Mouse (Mus musculus) hindbrain, embryonic 14.5 days (tissue): ENCODE data around the gene Itpr1. TPM values are rescaled to one million over a fixed set of nuclear protein-coding genes. Genes with fewer than 3 reads are reported as not detected.

ENCODE experiments used
- ATAC-seq: fragments of 200-750 bp; cut with Nextera tagmentation; 2 replicates; pipeline ENCODE4 v1.8.0; 2017; ENCODE audit warnings: moderate number of reproducible peaks, mild to moderate bottlenecking, moderate TSS enrichment, moderate library complexity; ENCODE audit not compliant: low FRiP score
- DNase-seq: peaks from one replicate; pipeline ENCODE4 v3.0.0-alpha.2; 2015; ENCODE audit warnings: low spot score
- H3K27ac ChIP-seq: fragments of 300-500 bp; sonication (generic); 2 replicates; pipeline ENCODE4 v1.5.1; 2014; ENCODE audit warnings: mild to moderate bottlenecking, moderate library complexity
- H3K27me3 ChIP-seq: fragments of 300-500 bp; sonication (generic); 2 replicates; pipeline ENCODE4 v1.6.1; 2014; ENCODE audit warnings: mild to moderate bottlenecking, low read length, mixed read lengths; ENCODE audit not compliant: control insufficient read depth, insufficient read depth
- H3K36me3 ChIP-seq: fragments of 300-500 bp; sonication (generic); replicated peaks from 2 replicates; pipeline ENCODE4 v1.6.1; 2014; ENCODE audit not compliant: control insufficient read depth, insufficient read depth
- H3K4me1 ChIP-seq: fragments of 300-500 bp; sonication (generic); replicated peaks from 2 replicates; pipeline ENCODE4 v1.6.1; 2014; ENCODE audit warnings: antibody characterized with exemption, low read length, mixed read lengths; ENCODE audit not compliant: control insufficient read depth, insufficient read depth
- H3K4me2 ChIP-seq: fragments of 300-500 bp; sonication (generic); replicated peaks from 2 replicates; pipeline ENCODE4 v1.6.1; 2014; ENCODE audit warnings: mild to moderate bottlenecking, moderate library complexity
- H3K4me3 ChIP-seq: fragments of 300-500 bp; sonication (generic); replicated peaks from 2 replicates; pipeline ENCODE4 v1.5.1; 2014; ENCODE audit warnings: mild to moderate bottlenecking, low read length
- H3K9ac ChIP-seq: fragments of 300-500 bp; sonication (generic); 2 replicates; pipeline ENCODE4 v1.6.1; 2014
- H3K9me3 ChIP-seq: fragments of 300-500 bp; sonication (generic); 2 replicates; pipeline ENCODE4 v1.6.1; 2016; ENCODE audit warnings: low read length; ENCODE audit not compliant: control insufficient read depth
- WGBS: fragments of 180-500 bp; shearing (Covaris S2); extraction: QIAGEN DNeasy Blood & Tissue Kit; methylation state at CpG from one replicate; pipeline ENCODE4 v1.1.7; 2014; 5-methylcytosine and 5-hydroxymethylcytosine counted together
- polyA plus RNA-seq: library from polyadenylated mRNA; unstranded; fragments of >200 nt; fragmentation: Nextera tagmentation; extraction: Ambion mirVana; gene quantifications from 2 replicates; pipeline ENCODE4 v1.2.1, GENCODE M21; 2014

Gene Itpr1
- polyA plus RNA-seq, 1 experiment from 2014 or later: 6.5 TPM

GRCm38 (mm10) chr6:108252565-108253360 lies 39.9 kb downstream of the Itpr1 start:
- Histone ChIP-seq H3K4me2 (no peak overlapping the region), H3K36me3 (no peaks in the 10 kb centered on the region), H3K27me3 (no peaks in the 10 kb centered on the region), H3K9me3 (no peaks in the 10 kb centered on the region), H3K4me1 (peaks cover 19% of the 10 kb centered on the region; the same call in 1 of the 2 replicates), H3K4me3 (no peak overlapping the region), H3K9ac (no peak overlapping the region), H3K27ac (no peak overlapping the region)
- WGBS: 72% methylated on average over 13 of the region's 13 CpGs
- no peak for ATAC-seq
- DNase-seq: no peak

- peaks cover 8% of the 10 kb centered on the region; the same call in 1 of the 2 replicates for H3K4me1 ChIP-seq
- no peak for DNase-seq
- WGBS: 80% methylated on average over 9 of the region's 9 CpGs
Measured at GRCm38 (mm10) chr6:108254132-108255064, 41.5 kb downstream of the Itpr1 start.

GRCm38 (mm10) chr6:108255880-108256279 lies 43.0 kb downstream of the Itpr1 start:
- ATAC-seq (no peak), DNase-seq (no peak)
- WGBS: 74% methylated on average over 4 of the region's 4 CpGs
- H3K9ac ChIP-seq: no peak overlapping the region
- H3K36me3 ChIP-seq: no peaks in the 10 kb centered on the region
- H3K4me2 ChIP-seq: no peak overlapping the region
- H3K9me3 ChIP-seq: no peaks in the 10 kb centered on the region
- H3K27ac ChIP-seq: no peak overlapping the region
- H3K4me3 ChIP-seq: no peak overlapping the region
- no peaks in the 10 kb centered on the region for H3K27me3 ChIP-seq
- no peaks in the 10 kb centered on the region for H3K4me1 ChIP-seq

More at GRCm38 (mm10) chr6:108254132-108255064, 41.5 kb downstream of the Itpr1 start:
- no peak for ATAC-seq
- Histone ChIP-seq H3K27me3 (no peaks in the 10 kb centered on the region), H3K9ac (no peak overlapping the region), H3K4me3 (no peak overlapping the region), H3K9me3 (no peaks in the 10 kb centered on the region), H3K36me3 (no peaks in the 10 kb centered on the region), H3K27ac (no peak overlapping the region), H3K4me2 (no peak overlapping the region)

- no peak overlapping the region for H3K27ac ChIP-seq
- no peaks in the 10 kb centered on the region for H3K36me3 ChIP-seq
- H3K4me3 ChIP-seq: no peak overlapping the region
- H3K9ac ChIP-seq: no peak overlapping the region
- H3K4me2 ChIP-seq: no peak overlapping the region
- DNase-seq (no peak), ATAC-seq (no peak)
- no peaks in the 10 kb centered on the region for H3K9me3 ChIP-seq
- H3K27me3 ChIP-seq: no peaks in the 10 kb centered on the region
- WGBS: 85% methylated on average over 3 of the region's 3 CpGs
- no peaks in the 10 kb centered on the region for H3K4me1 ChIP-seq
Measured at GRCm38 (mm10) chr6:108257225-108257624, 44.3 kb downstream of the Itpr1 start.

- Histone ChIP-seq H3K4me3 (no peak overlapping the region), H3K4me2 (no peak overlapping the region), H3K9ac (no peak overlapping the region), H3K36me3 (no peaks in the 10 kb centered on the region), H3K27me3 (no peaks in the 10 kb centered on the region), H3K27ac (no peak overlapping the region), H3K9me3 (no peaks in the 10 kb centered on the region), H3K4me1 (no peaks in the 10 kb centered on the region)
- no peak for DNase-seq
- ATAC-seq: no peak
- WGBS: 39% methylated on average over 2 of the region's 2 CpGs
Measured at GRCm38 (mm10) chr6:108258631-108259030, 45.7 kb downstream of the Itpr1 start.

GRCm38 (mm10) chr6:108259671-108260070 lies 46.8 kb downstream of the Itpr1 start:
- no peak for ATAC-seq
- Histone ChIP-seq H3K4me2 (no peak overlapping the region), H3K9me3 (no peaks in the 10 kb centered on the region), H3K4me3 (no peak overlapping the region), H3K9ac (no peak overlapping the region), H3K27ac (no peak overlapping the region), H3K36me3 (no peaks in the 10 kb centered on the region), H3K4me1 (no peaks in the 10 kb centered on the region), H3K27me3 (no peaks in the 10 kb centered on the region)
- WGBS: 13% methylated on average over 2 of the region's 2 CpGs
- DNase-seq: no peak

GRCm38 (mm10) chr6:108261506-108261905 lies 48.6 kb downstream of the Itpr1 start:
- H3K9ac ChIP-seq: no peak overlapping the region
- no peaks in the 10 kb centered on the region for H3K27me3 ChIP-seq
- H3K4me3 ChIP-seq: no peak overlapping the region
- no peaks in the 10 kb centered on the region for H3K36me3 ChIP-seq
- no peaks in the 10 kb centered on the region for H3K4me1 ChIP-seq
- 85% methylated on average over 3 of the region's 3 CpGs for WGBS
- no peak overlapping the region for H3K27ac ChIP-seq
- ATAC-seq (no peak), DNase-seq (no peak)
- H3K4me2 ChIP-seq: no peak overlapping the region
- no peaks in the 10 kb centered on the region for H3K9me3 ChIP-seq

GRCm38 (mm10) chr6:108264164-108264563 lies 51.3 kb downstream of the Itpr1 start:
- Histone ChIP-seq H3K27me3 (no peaks in the 10 kb centered on the region), H3K4me1 (no peaks in the 10 kb centered on the region), H3K9me3 (no peaks in the 10 kb centered on the region), H3K9ac (no peak overlapping the region), H3K4me3 (no peak overlapping the region), H3K36me3 (no peaks in the 10 kb centered on the region), H3K4me2 (no peak overlapping the region), H3K27ac (no peak overlapping the region)
- DNase-seq (no peak), ATAC-seq (no peak)
- WGBS: 89% methylated on average over 3 of the region's 3 CpGs

- H3K4me3 ChIP-seq: no peak overlapping the region
- no peaks in the 10 kb centered on the region for H3K9me3 ChIP-seq
- WGBS: 76% methylated on average over 7 of the region's 7 CpGs
- H3K27ac ChIP-seq: no peak overlapping the region
- no peak overlapping the region for H3K4me2 ChIP-seq
- H3K4me1 ChIP-seq: peaks cover 4% of the 10 kb centered on the region; the same call in 1 of the 2 replicates
- ATAC-seq: no peak
- DNase-seq: no peak
- H3K9ac ChIP-seq: no peak overlapping the region
- no peaks in the 10 kb centered on the region for H3K36me3 ChIP-seq
- no peaks in the 10 kb centered on the region for H3K27me3 ChIP-seq
Measured at GRCm38 (mm10) chr6:108273451-108273850, 60.6 kb downstream of the Itpr1 start.
